Mouse (Mus musculus) ES-E14 (cell line): Measurements from ENCODE around the gene Nup210l. TPM values are rescaled to one million over a fixed set of nuclear protein-coding genes. Genes with fewer than 3 reads are reported as not detected.
A peak's percentile ranks its signal among the peaks of the same experiment; 100 is the strongest.

Source experiments
- DNase-seq: peaks from one replicate; pipeline ENCODE4 v3.0.0-alpha.2; 2013; ENCODE audit warnings: low read depth, low spot score
- H3K27ac ChIP-seq: 2 replicates; pipeline ENCODE4 v1.5.1; 2012; ENCODE audit warnings: low read depth, mild to moderate bottlenecking, low read length, moderate library complexity, mixed read lengths; ENCODE audit not compliant: poor library complexity, insufficient read depth, severe bottlenecking
- H3K36me3 ChIP-seq: 2 replicates; pipeline ENCODE4 v1.6.1; 2012; ENCODE audit warnings: mild to moderate bottlenecking, low read length, moderate library complexity, mixed read lengths; ENCODE audit not compliant: control insufficient read depth, poor library complexity, insufficient read depth, severe bottlenecking
- H3K4me1 ChIP-seq, 2 experiments: fragments of 150-350 bp in 1 of 2; sonication (generic) in 1 of 2; 2 replicates each; pipeline ENCODE4 v1.6.1; 2012; ENCODE audit warnings: low read length in 2 of 2, mild to moderate bottlenecking in 1 of 2, mixed read lengths in 1 of 2; ENCODE audit not compliant: control insufficient read depth in 2 of 2, insufficient read depth in 2 of 2, poor library complexity in 1 of 2
- H3K4me3 ChIP-seq, 2 experiments: fragments of 150-350 bp in 1 of 2; sonication (generic) in 1 of 2; 2 replicates each; pipeline ENCODE4 v1.5.1; 2012; ENCODE audit warnings: low read length in 2 of 2, low read depth in 1 of 2, mild to moderate bottlenecking in 1 of 2, mixed read lengths in 1 of 2; ENCODE audit not compliant: insufficient read depth in 1 of 2, poor library complexity in 1 of 2, severe bottlenecking in 1 of 2
- H3K9ac ChIP-seq: 2 replicates; pipeline ENCODE4 v1.6.1; 2012; ENCODE audit warnings: low read depth, mild to moderate bottlenecking, low read length, mixed read lengths; ENCODE audit not compliant: poor library complexity, insufficient read depth, severe bottlenecking
- H3K9me3 ChIP-seq: fragments of 150-350 bp; sonication (generic); 2 replicates; pipeline ENCODE4 v1.6.1; 2012; ENCODE audit warnings: low read depth, mild to moderate bottlenecking, low read length; ENCODE audit not compliant: control insufficient read depth, insufficient read depth
- CHD2 ChIP-seq: IDR thresholded peaks from 2 replicates; pipeline ENCODE4 v1.6.1; 2014; ENCODE audit warnings: mild to moderate bottlenecking, low read depth, low read length, inconsistent platforms
- HCFC1 ChIP-seq: IDR thresholded peaks from 2 replicates; pipeline ENCODE4 v1.6.1; 2012; ENCODE audit warnings: low read length, inconsistent platforms, borderline replicate concordance; ENCODE audit not compliant: insufficient read depth
- MAFK ChIP-seq: IDR thresholded peaks from 2 replicates; pipeline ENCODE4 v1.6.1; 2014; ENCODE audit warnings: mild to moderate bottlenecking, low read depth, low read length, inconsistent platforms; ENCODE audit not compliant: insufficient read depth
- ZC3H11A ChIP-seq: IDR thresholded peaks from 2 replicates; pipeline ENCODE4 v1.6.1; 2012; ENCODE audit warnings: low read depth, mild to moderate bottlenecking, inconsistent platforms, low read length, borderline replicate concordance
- ZNF384 ChIP-seq: IDR thresholded peaks from 2 replicates; pipeline ENCODE4 v1.6.1; 2012; ENCODE audit warnings: low read depth, low read length, inconsistent platforms
- in situ Hi-C, 2 experiments: fragments of 600-800 bp; cut with MboI; formaldehyde crosslinking; loops; one replicate each; pipeline ENCODE4 v1.15.1; 2025; ENCODE audit warnings: low sequenced_read_pairs in 2 of 2, inconsistent platforms in 1 of 2; ENCODE audit not compliant: unreplicated experiment in 2 of 2
- total RNA-seq: library from RNA; depleted of rRNA; stranded (reverse); fragments of 300-350 nt; gene quantifications from 2 replicates; pipeline ENCODE4 v1.2.3, GENCODE M21; 2012

Nup210l gene
- total RNA-seq, 1 experiment: 0.80 TPM

GRCm38 (mm10) chr3:90067851-90068250 is 36.1 kb upstream of the Nup210l start:
- TF ChIP-seq HCFC1 (no peak), MAFK (no peak), ZNF384 (no peak), CHD2 (no peak), ZC3H11A (no peak)
- in situ Hi-C loops: no loop called here
- H3K9ac ChIP-seq: no peak overlapping the region
- H3K36me3 ChIP-seq: no peaks in the 10 kb centered on the region
- H3K9me3 ChIP-seq: no peaks in the 10 kb centered on the region
- H3K27ac ChIP-seq: no peak overlapping the region
- H3K4me3 ChIP-seq: no peak overlapping the region
- H3K4me1 ChIP-seq: no peaks in the 10 kb centered on the region; a peak in 1 of 4 replicates
- DNase-seq: no peak

GRCm38 (mm10) chr3:90069688-90070087 is 34.2 kb upstream of the Nup210l start:
- Histone ChIP-seq H3K36me3 (no peaks in the 10 kb centered on the region), H3K4me1 (no peaks in the 10 kb centered on the region; a peak in 1 of 4 replicates), H3K9ac (no peak overlapping the region), H3K27ac (no peak overlapping the region), H3K9me3 (no peaks in the 10 kb centered on the region), H3K4me3 (no peak overlapping the region)
- in situ Hi-C loops: no loop called here
- TF ChIP-seq HCFC1: no peak
- TF ChIP-seq ZC3H11A: no peak
- no peak for TF ChIP-seq CHD2
- TF ChIP-seq ZNF384: no peak
- no peak for TF ChIP-seq MAFK
- no peak for DNase-seq

- Histone ChIP-seq H3K36me3 (no peaks in the 10 kb centered on the region), H3K9ac (no peak within 1 kb of the TSS), H3K4me1 (peaks cover 2 to 4% of the 10 kb centered on the region in 2 experiments; a peak in 1 of 4 replicates), H3K4me3 (no peak within 1 kb of the TSS), H3K9me3 (no peaks in the 10 kb centered on the region), H3K27ac (no peak within 1 kb of the TSS)
- TF ChIP-seq CHD2: no peak
- no peak for TF ChIP-seq MAFK
- TF ChIP-seq ZNF384: peak; percentile 44; the same call in 1 of the 2 replicates
- TF ChIP-seq ZC3H11A: no peak
- TF ChIP-seq HCFC1: no peak
- DNase-seq: no peak
- in situ Hi-C loops: no loop called here
Observed at GRCm38 (mm10) chr3:90072294-90072693, 31.6 kb upstream of the Nup210l start, which contains the start of gene Tpm3. Gene Tpm3 (plus strand): TSS chr3:90072649.

GRCm38 (mm10) chr3:90076921-90077716 is 26.8 kb upstream of the Nup210l start:
- H3K4me1 ChIP-seq: peaks cover 4 to 7% of the 10 kb centered on the region in 2 experiments; a peak in 3 of 4 replicates
- H3K9me3 ChIP-seq: no peaks in the 10 kb centered on the region
- peak overlapping the region; percentile 15 to 36; a peak in 3 of 4 replicates for H3K4me3 ChIP-seq
- peak overlapping the region; percentile 57 for H3K27ac ChIP-seq
- 0 out of 2 replicates have a peak overlapping the region, but pooled peaks have one; percentile 35 for H3K9ac ChIP-seq
- TF ChIP-seq CHD2: no peak
- TF ChIP-seq ZNF384: no peak; the same call in 1 of the 2 replicates
- in situ Hi-C loops: no loop called here
- peak; percentile 95 for DNase-seq
- 0 out of 2 replicates have a peak, but pooled peaks cover under 1% of the 10 kb centered on the region for H3K36me3 ChIP-seq
